Mouse (Mus musculus) activated CD4-positive, CD25-positive, alpha-beta regulatory T cell (primary cell): ENCODE data around the gene Fbxw7. TPM values are rescaled to one million over a fixed set of nuclear protein-coding genes. Genes with fewer than 3 reads are reported as not detected.

Experiments
- polyA plus RNA-seq, 2 experiments: library from polyadenylated mRNA; unstranded; fragments of 100-300 nt; shearing (Covaris generic); gene quantifications; one replicate each; pipeline ENCODE4 v1.2.1; 2017

The Fbxw7 gene
- polyA plus RNA-seq = 10 to 100 TPM; 13.5 to 21.7 TPM

DNA sequence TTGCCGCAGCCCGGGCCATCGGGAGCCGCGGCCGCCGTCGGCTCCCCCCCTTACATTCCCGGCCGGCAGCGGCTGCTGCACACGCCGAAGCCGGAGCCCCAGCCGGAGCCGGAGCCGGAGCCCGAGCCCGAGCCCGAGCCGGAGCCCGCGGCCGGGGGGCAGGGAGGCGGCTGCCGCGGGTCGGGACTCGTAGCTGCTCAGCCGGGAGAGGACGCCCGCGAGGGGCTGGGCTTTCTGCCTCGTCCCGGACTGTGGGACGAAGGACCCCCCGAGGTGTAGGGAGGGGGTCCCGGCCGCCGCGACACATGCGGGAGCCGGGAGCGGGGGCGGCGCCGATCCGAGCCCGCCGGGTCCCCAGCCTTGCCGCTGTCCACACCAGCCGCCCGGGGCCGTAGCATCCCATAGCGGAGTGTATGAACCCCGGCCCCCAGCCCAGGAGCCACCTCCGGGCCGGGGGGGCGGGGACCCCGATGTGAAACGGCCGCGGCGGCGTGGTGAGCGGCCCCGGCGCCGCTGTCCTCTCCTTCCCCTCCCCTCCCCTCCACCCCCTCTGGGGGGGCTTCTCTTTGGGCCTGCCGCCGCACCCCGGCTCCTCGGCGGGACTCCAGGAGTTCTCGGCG, at the start of gene Fbxw7:
Gene Fbxw7 (plus strand): TSS at position 507 of the 620 bp plus-strand sequence.

Other genes with a start within 250 kb of the Fbxw7 start
- 10 to 100 TPM; 41.9 to 49.0 TPM for gene Arfip1, start 232.6 kb upstream of the Fbxw7 start, polyA plus RNA-seq
- not detected for gene Tigd4, start 221.7 kb upstream of the Fbxw7 start, polyA plus RNA-seq
- gene Tmem154, start 149.1 kb upstream of the Fbxw7 start, polyA plus RNA-seq = 100 to 1,000 TPM in 1 of 2 experiments, 10 to 100 TPM in 1; 67.6 to 140 TPM